Mouse (Mus musculus) myocyte (in vitro differentiated cells): ENCODE measurements around the gene Gm37240. TPM values are rescaled to one million over a fixed set of nuclear protein-coding genes. Genes with fewer than 3 reads are reported as not detected.

Source experiments
- H3K27me3 ChIP-seq: one replicate; pipeline ENCODE4 v1.6.1; 2011; ENCODE audit not compliant: control insufficient read depth, insufficient read depth, insufficient read length
- H3K36me3 ChIP-seq: one replicate; pipeline ENCODE4 v1.6.1; 2011; ENCODE audit not compliant: control insufficient read depth, insufficient read depth
- H3K4me2 ChIP-seq: one replicate; pipeline ENCODE4 v1.6.1; 2011; ENCODE audit warnings: low read depth, control low read depth
- H3K4me3 ChIP-seq: one replicate; pipeline ENCODE4 v1.5.1; 2011; ENCODE audit warnings: mild to moderate bottlenecking, control low read depth, moderate library complexity
- H3K79me2 ChIP-seq: one replicate; pipeline ENCODE4 v1.6.1; 2011; ENCODE audit not compliant: control insufficient read depth, insufficient read depth
- H3ac ChIP-seq: one replicate; pipeline ENCODE4 v1.6.1; 2011; ENCODE audit not compliant: control insufficient read depth, insufficient read length
- CEBPB ChIP-seq: IDR thresholded peaks from 2 replicates; pipeline ENCODE4 v1.6.1; 2011; ENCODE audit warnings: mild to moderate bottlenecking, moderate library complexity; ENCODE audit not compliant: poor library complexity, insufficient read depth, severe bottlenecking
- E2F4 ChIP-seq: IDR thresholded peaks from one replicate; pipeline ENCODE4 v1.6.1; 2011; ENCODE audit warnings: mild to moderate bottlenecking, control low read depth, moderate library complexity; ENCODE audit not compliant: insufficient read depth
- MAX ChIP-seq: IDR thresholded peaks from one replicate; pipeline ENCODE4 v1.6.1; 2011; ENCODE audit warnings: low read depth, mild to moderate bottlenecking, control low read depth
- MYOD1 ChIP-seq, 3 experiments: IDR thresholded peaks; one replicate each; pipeline ENCODE4 v1.6.1; 2011; ENCODE audit warnings: control low read depth in 2 of 3, low read depth in 2 of 3, mild to moderate bottlenecking in 2 of 3, moderate library complexity in 1 of 3; ENCODE audit not compliant: insufficient read length in 2 of 3, control insufficient read depth in 1 of 3
- MYOG ChIP-seq, 3 experiments: IDR thresholded peaks; one replicate each; pipeline ENCODE4 v1.6.1; 2011; ENCODE audit warnings: control low read depth in 2 of 3, low read depth in 2 of 3, mild to moderate bottlenecking in 2 of 3; ENCODE audit not compliant: insufficient read length in 2 of 3, control insufficient read depth in 1 of 3, insufficient read depth in 1 of 3
- POLR2A ChIP-seq: IDR thresholded peaks from one replicate; pipeline ENCODE4 v1.6.1; 2011; ENCODE audit warnings: low read depth, mild to moderate bottlenecking, control low read depth, moderate library complexity; ENCODE audit not compliant: insufficient read length
- POLR2AphosphoS2 ChIP-seq: IDR thresholded peaks from one replicate; pipeline ENCODE4 v1.6.1; 2011; ENCODE audit warnings: low read depth, control low read depth; ENCODE audit not compliant: insufficient read length
- REST ChIP-seq: IDR thresholded peaks from one replicate; pipeline ENCODE4 v1.6.1; 2011; ENCODE audit warnings: mild to moderate bottlenecking, control low read depth, moderate library complexity; ENCODE audit not compliant: insufficient read depth, insufficient read length
- SRF ChIP-seq: IDR thresholded peaks from one replicate; pipeline ENCODE4 v1.6.1; 2011; ENCODE audit warnings: low read depth; ENCODE audit not compliant: control insufficient read depth, insufficient read length
- TCF12 ChIP-seq: IDR thresholded peaks from one replicate; pipeline ENCODE4 v1.6.1; 2011; ENCODE audit warnings: mild to moderate bottlenecking, control low read depth; ENCODE audit not compliant: poor library complexity, insufficient read depth, severe bottlenecking
- TCF3 ChIP-seq: IDR thresholded peaks from one replicate; pipeline ENCODE4 v1.6.1; 2011; ENCODE audit warnings: low read depth, control low read depth; ENCODE audit not compliant: insufficient read length
- USF1 ChIP-seq: IDR thresholded peaks from one replicate; pipeline ENCODE4 v1.6.1; 2011; ENCODE audit warnings: low read depth, mild to moderate bottlenecking, control low read depth, moderate library complexity
- polyA plus RNA-seq: library from polyadenylated mRNA; unstranded; fragments of >200 nt; fragmentation: generic; extraction: Trizol; gene quantifications from one replicate; pipeline ENCODE4 v1.2.1, GENCODE M21; 2012; ENCODE audit warnings: missing spikeins

Gene Gm37240
- polyA plus RNA-seq, 1 experiment = 8.7 TPM

DNA sequence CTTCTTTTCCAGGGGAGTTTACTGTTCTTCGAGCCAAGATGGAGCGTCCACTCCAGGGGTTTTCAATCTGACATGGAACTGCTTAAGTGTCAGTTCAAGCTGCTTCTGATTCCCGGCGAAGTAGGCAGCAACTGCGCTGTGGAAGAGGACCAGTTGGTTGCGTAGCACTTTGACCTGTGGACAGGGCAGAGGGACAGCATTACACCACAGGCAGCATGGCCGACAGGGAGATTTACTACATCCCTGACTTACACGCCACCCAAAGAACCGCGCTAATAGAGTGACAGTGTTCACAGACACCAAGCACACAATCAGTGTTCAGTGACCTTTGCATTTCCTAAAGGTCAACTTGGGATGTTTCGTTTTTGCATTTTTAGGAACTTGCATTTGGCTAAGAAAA, 1389.6 kb downstream of the Gm37240 start:
- Histone ChIP-seq H3K79me2 (no peaks in the 10 kb centered on the region), H3K4me3 (no peak overlapping the region), H3K27me3 (no peaks in the 10 kb centered on the region), H3ac (no peak overlapping the region), H3K36me3 (peaks cover 18% of the 10 kb centered on the region), H3K4me2 (no peak overlapping the region)
- TF ChIP-seq MYOD1 (IDR thresholded peaks at IDR 0.05; ENCODE audit: control insufficient read depth in 1 of 3, insufficient read length in 2 of 3, low read depth in 2 of 3) (no peak), E2F4 (no peak), POLR2A (no peak), MAX (no peak)

DNA sequence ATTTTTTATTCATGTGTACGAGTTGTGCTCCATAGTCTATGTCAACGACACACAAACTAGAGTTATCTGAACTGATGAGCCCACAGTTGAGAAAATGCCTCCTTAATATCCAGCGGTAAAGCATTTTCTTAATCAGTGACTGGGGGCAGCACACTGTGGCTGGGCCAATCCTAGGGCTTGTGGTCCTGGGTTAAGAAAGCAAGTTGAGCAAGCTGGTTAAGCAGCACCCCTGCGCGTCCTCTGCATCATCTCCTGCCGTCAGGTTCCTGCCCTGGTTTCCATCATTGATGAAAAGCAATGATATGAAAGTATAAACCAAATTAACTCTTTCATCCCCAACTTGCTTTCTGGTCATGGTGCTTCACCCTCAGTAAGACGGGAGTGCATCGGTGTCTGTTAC, 1394.7 kb downstream of the Gm37240 start:
- peaks cover 14% of the 10 kb centered on the region for H3K36me3 ChIP-seq
- no peak overlapping the region for H3ac ChIP-seq
- no peak for TF ChIP-seq POLR2A
- H3K4me3 ChIP-seq = no peak overlapping the region
- no peak overlapping the region for H3K4me2 ChIP-seq
- no peaks in the 10 kb centered on the region for H3K27me3 ChIP-seq
- no peaks in the 10 kb centered on the region for H3K79me2 ChIP-seq

DNA sequence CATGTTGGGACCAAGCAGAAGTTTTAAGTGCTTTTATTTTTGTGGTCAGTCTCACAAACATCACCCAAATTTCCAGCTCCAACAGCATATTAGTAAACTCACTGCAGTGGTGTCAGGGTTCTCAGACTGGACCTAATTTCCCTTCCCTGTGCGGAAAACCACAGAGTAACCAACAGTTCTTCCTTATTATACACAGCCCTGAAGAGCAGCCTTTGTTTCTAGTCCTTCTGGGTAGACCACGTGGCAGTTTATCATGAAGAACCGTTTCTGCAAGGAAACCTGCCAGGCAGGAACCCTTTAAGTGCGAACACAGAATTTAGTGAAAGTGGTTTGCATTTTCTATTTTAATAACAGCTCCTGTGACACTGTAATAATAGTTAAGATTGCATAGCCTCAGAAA, 1395.2 kb downstream of the Gm37240 start:
- TF ChIP-seq TCF12 = no peak
- no peak for TF ChIP-seq REST
- no peak for TF ChIP-seq MAX
- TF ChIP-seq MYOD1 (IDR thresholded peaks at IDR 0.05; ENCODE audit: control insufficient read depth in 1 of 3, insufficient read length in 2 of 3, low read depth in 2 of 3) = no peak
- TF ChIP-seq MYOG (IDR thresholded peaks at IDR 0.05; ENCODE audit: control insufficient read depth in 1 of 3, insufficient read depth in 1 of 3, insufficient read length in 2 of 3, low read depth in 2 of 3) = no peak
- TF ChIP-seq USF1 = no peak
- TF ChIP-seq SRF = no peak
- no peak for TF ChIP-seq TCF3
- TF ChIP-seq CEBPB = no peak
- TF ChIP-seq E2F4 = no peak
- no peak for TF ChIP-seq POLR2A
- TF ChIP-seq POLR2AphosphoS2 = no peak
- Histone ChIP-seq H3K79me2 (no peaks in the 10 kb centered on the region), H3ac (no peak overlapping the region), H3K4me2 (no peak overlapping the region), H3K4me3 (no peak overlapping the region), H3K36me3 (peaks cover 14% of the 10 kb centered on the region), H3K27me3 (no peaks in the 10 kb centered on the region)

DNA sequence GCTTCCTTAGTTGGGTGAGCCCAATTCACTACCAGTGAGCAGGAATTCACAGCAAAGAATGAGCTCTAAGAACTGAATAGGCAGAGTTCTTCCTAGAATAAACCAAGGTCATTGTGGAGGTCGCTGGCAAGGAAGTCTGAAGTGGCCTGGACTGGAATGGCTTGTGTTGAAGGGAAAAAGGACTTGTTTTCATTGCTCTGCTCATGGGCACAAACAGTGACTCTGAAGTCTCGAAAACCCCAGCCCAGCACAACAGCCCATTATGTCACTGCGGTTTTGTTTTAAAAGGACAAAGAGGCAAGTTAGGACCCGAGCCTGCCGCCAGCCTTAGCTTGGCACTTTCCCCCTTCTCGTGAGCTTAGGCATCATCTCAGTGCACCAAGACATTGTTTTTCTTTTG, 1398.6 kb downstream of the Gm37240 start:
- Histone ChIP-seq H3K36me3 (no peaks in the 10 kb centered on the region), H3K4me3 (no peak overlapping the region), H3K27me3 (no peaks in the 10 kb centered on the region), H3K4me2 (no peak overlapping the region), H3K79me2 (no peaks in the 10 kb centered on the region), H3ac (no peak overlapping the region)
- TF ChIP-seq E2F4 = no peak
- TF ChIP-seq POLR2AphosphoS2 = no peak
- TF ChIP-seq REST = no peak
- TF ChIP-seq TCF12 = no peak
- TF ChIP-seq MYOG (IDR thresholded peaks at IDR 0.05; ENCODE audit: control insufficient read depth in 1 of 3, insufficient read depth in 1 of 3, insufficient read length in 2 of 3, low read depth in 2 of 3) = no peak
- no peak for TF ChIP-seq TCF3
- no peak for TF ChIP-seq SRF
- TF ChIP-seq POLR2A = no peak
- no peak for TF ChIP-seq MAX
- TF ChIP-seq MYOD1 (IDR thresholded peaks at IDR 0.05; ENCODE audit: control insufficient read depth in 1 of 3, insufficient read length in 2 of 3, low read depth in 2 of 3) = no peak
- no peak for TF ChIP-seq CEBPB
- no peak for TF ChIP-seq USF1

DNA sequence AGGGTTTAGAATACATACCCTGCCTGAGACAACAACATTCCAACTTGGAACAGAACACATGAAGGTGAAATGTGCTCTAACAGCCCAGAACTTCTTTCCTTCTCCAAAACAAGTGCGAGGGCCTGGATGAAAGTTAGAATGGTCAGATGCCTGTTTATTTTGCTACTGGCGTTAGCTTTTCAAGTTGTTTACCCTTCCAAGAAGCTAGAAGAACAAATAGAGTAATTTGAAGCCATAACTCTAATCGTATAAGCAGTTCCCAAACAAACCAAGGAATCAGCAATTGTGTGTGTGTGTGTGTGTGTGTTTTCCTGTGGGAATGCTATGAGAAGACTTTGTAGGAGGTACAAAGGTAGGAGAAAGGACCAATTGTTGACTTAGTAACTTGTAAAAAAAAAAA, 1402.4 kb downstream of the Gm37240 start:
- TF ChIP-seq CEBPB (no peak), USF1 (no peak), SRF (no peak), TCF12 (no peak), REST (no peak), POLR2AphosphoS2 (no peak), MYOG (IDR thresholded peaks at IDR 0.05; ENCODE audit: control insufficient read depth in 1 of 3, insufficient read depth in 1 of 3, insufficient read length in 2 of 3, low read depth in 2 of 3) (no peak), E2F4 (no peak), TCF3 (no peak), POLR2A (no peak), MAX (no peak), MYOD1 (IDR thresholded peaks at IDR 0.05; ENCODE audit: control insufficient read depth in 1 of 3, insufficient read length in 2 of 3, low read depth in 2 of 3) (no peak)
- Histone ChIP-seq H3K79me2 (no peaks in the 10 kb centered on the region), H3K4me2 (no peak overlapping the region), H3K27me3 (peaks cover 9% of the 10 kb centered on the region), H3ac (no peak overlapping the region), H3K4me3 (no peak overlapping the region), H3K36me3 (no peaks in the 10 kb centered on the region)
